Mouse (Mus musculus): ENCODE results near the gene Afg3l1. TPM values are rescaled to one million over a fixed set of nuclear protein-coding genes. Genes with fewer than 3 reads are reported as not detected.
"Not testable (repeated sequence)": the region's sequence is repeated elsewhere in the genome, so short reads cannot be mapped to it uniquely, and the experiment has no call there.

The Afg3l1 gene
- polyA plus RNA-seq, 1 experiment: 19.4 TPM

GRCm38 (mm10) chr8:123453951-123454350, 23.8 kb upstream of the Afg3l1 start:
- no peak for DNase-seq (ENCODE audit: low read depth, low spot score)
- WGBS: 90% methylated on average over 5 of the region's 5 CpGs

- WGBS: 95% methylated on average over 6 of the region's 6 CpGs
- DNase-seq (ENCODE audit: low read depth, low spot score): no peak
These were observed 23.1 kb upstream of the Afg3l1 start for GRCm38 (mm10) chr8:123454559-123454958.

GRCm38 (mm10) chr8:123463651-123464050, 14.1 kb upstream of the Afg3l1 start:
- no peak for DNase-seq (ENCODE audit: low read depth, low spot score)
- WGBS: 80% methylated on average over 4 of the region's 4 CpGs

- no peak for DNase-seq (ENCODE audit: low read depth, low spot score)
- 58% methylated on average over 3 of the region's 3 CpGs for WGBS
These were observed 10.2 kb upstream of the Afg3l1 start for GRCm38 (mm10) chr8:123467476-123467875.

- not testable (repeated sequence) for DNase-seq (ENCODE audit: low read depth, low spot score)
- WGBS: 34% methylated on average over 6 of the region's 6 CpGs
These were observed 4.7 kb upstream of the Afg3l1 start for GRCm38 (mm10) chr8:123472991-123473390.

- 67% methylated on average over 5 of the region's 5 CpGs for WGBS
- not testable (repeated sequence) for DNase-seq (ENCODE audit: low read depth, low spot score)
These were observed 3.2 kb upstream of the Afg3l1 start for GRCm38 (mm10) chr8:123474549-123474948.

GRCm38 (mm10) chr8:123476911-123477736, 579 bp upstream of the Afg3l1 start:
- no peak for DNase-seq (ENCODE audit: low read depth, low spot score)
- 7% methylated on average over 34 of the region's 34 CpGs for WGBS

- no peak for DNase-seq (ENCODE audit: low read depth, low spot score)
- WGBS: 32% methylated on average over 16 of the region's 16 CpGs
These were observed 934 bp downstream of the Afg3l1 start for GRCm38 (mm10) chr8:123478456-123479218.

GRCm38 (mm10) chr8:123482627-123483026, 4.9 kb downstream of the Afg3l1 start:
- no peak for DNase-seq (ENCODE audit: low read depth, low spot score)
- 94% methylated on average over 7 of the region's 7 CpGs for WGBS

- no peak for DNase-seq (ENCODE audit: low read depth, low spot score)
- WGBS: 60% methylated on average over 15 of the region's 15 CpGs
These were observed 13.8 kb downstream of the Afg3l1 start for GRCm38 (mm10) chr8:123491280-123492075.

GRCm38 (mm10) chr8:123492898-123493297, 15.2 kb downstream of the Afg3l1 start:
- DNase-seq (ENCODE audit: low read depth, low spot score): no peak
- WGBS: 96% methylated on average over 9 of the region's 9 CpGs

- no peak for DNase-seq (ENCODE audit: low read depth, low spot score)
- WGBS: 83% methylated on average over 4 of the region's 4 CpGs
These were observed 20.0 kb downstream of the Afg3l1 start for GRCm38 (mm10) chr8:123497699-123498098.

GRCm38 (mm10) chr8:123498963-123499362, 21.3 kb downstream of the Afg3l1 start:
- 88% methylated on average over 11 of the region's 11 CpGs for WGBS
- no peak for DNase-seq (ENCODE audit: low read depth, low spot score)

GRCm38 (mm10) chr8:123499556-123499955, 21.9 kb downstream of the Afg3l1 start:
- no peak for DNase-seq (ENCODE audit: low read depth, low spot score)
- WGBS: 95% methylated on average over 11 of the region's 11 CpGs

- no peak for DNase-seq (ENCODE audit: low read depth, low spot score)
These were observed 24.5 kb downstream of the Afg3l1 start for GRCm38 (mm10) chr8:123502192-123502591.

GRCm38 (mm10) chr8:123503801-123504467, 26.2 kb downstream of the Afg3l1 start:
- 97% methylated on average over 6 of the region's 6 CpGs for WGBS
- no peak for DNase-seq (ENCODE audit: low read depth, low spot score)

More at GRCm38 (mm10) chr8:123502192-123502591, 24.5 kb downstream of the Afg3l1 start:
- WGBS: 87% methylated on average over 5 of the region's 5 CpGs

GRCm38 (mm10) chr8:123504591-123505195, 27.0 kb downstream of the Afg3l1 start:
- WGBS: 88% methylated on average over 9 of the region's 9 CpGs

GRCm38 (mm10) chr8:123505267-123505666, 27.6 kb downstream of the Afg3l1 start:
- no peak for DNase-seq (ENCODE audit: low read depth, low spot score)

More at GRCm38 (mm10) chr8:123504591-123505195, 27.0 kb downstream of the Afg3l1 start:
- DNase-seq (ENCODE audit: low read depth, low spot score): no peak

GRCm38 (mm10) chr8:123505695-123506094, 28.0 kb downstream of the Afg3l1 start:
- no peak for DNase-seq (ENCODE audit: low read depth, low spot score)
- 89% methylated on average over 9 of the region's 9 CpGs for WGBS

More at GRCm38 (mm10) chr8:123505267-123505666, 27.6 kb downstream of the Afg3l1 start:
- WGBS: 87% methylated on average over 4 of the region's 4 CpGs
